In the genomic region with DNA sequence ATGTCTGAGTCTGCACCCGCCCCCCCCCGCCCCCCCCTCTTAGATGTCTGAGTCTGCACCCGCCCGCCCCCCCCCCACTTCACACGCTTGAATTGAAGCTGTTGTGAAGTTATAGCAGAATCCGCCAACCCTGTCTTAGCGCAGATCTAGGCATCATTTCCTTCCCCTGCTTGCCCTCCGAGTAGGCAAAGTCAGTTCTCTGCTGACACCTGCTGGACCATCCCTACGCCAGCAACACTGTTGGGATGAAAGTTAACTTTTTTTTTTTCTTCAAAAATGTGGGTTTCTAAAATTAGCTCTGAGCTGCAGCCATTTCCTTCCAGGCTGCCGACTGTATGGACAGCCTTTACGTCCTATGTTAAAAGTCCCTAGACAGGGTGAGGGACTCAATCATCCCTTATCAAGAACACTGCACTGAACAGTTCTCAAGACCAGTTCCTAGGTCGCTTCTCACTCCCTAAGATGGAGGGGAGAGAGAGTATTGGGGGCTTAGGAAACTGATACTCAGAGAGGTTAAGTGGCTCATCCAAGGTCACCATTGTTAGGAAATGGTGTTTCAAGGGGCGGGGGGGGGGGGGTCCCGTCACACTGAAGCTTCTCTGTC, we compare ENCODE assay signal across 8 mouse cellular contexts. TPM values are rescaled to one million over a fixed set of nuclear protein-coding genes. Genes with fewer than 3 reads are reported as not detected.
DNase-seq lines count a peak whose midpoint lies in the region; ATAC-seq and TF ChIP-seq lines count a peak whose summit lies in the region.

No protein-coding gene starts in this region.

- no peak for TF ChIP-seq POLR2A in limb, embryonic 14.5 days (IDR thresholded peaks at IDR 0.05; ENCODE audit: borderline replicate concordance, extremely low read depth, insufficient read depth, insufficient read length)

- no peak overlapping the region for H3K4me3 ChIP-seq in midbrain, embryonic 11.5 days (ENCODE audit: low read depth, low read length)
- H3K4me3 ChIP-seq in midbrain, embryonic 10.5 days = no peak overlapping the region
- H3K4me3 ChIP-seq in hindbrain, embryonic 12.5 days = no peak overlapping the region
- no peak overlapping the region for H3K4me3 ChIP-seq in limb, embryonic 14.5 days (replicated peaks; ENCODE audit: low read length)

- no peaks in the 10 kb centered on the region for H3K36me3 ChIP-seq in midbrain, embryonic 11.5 days (ENCODE audit: control insufficient read depth, insufficient read depth, low read length)
- H3K36me3 ChIP-seq in midbrain, embryonic 10.5 days = no peaks in the 10 kb centered on the region
- no peaks in the 10 kb centered on the region for H3K36me3 ChIP-seq in hindbrain, embryonic 12.5 days
- no peaks in the 10 kb centered on the region for H3K36me3 ChIP-seq in limb, embryonic 14.5 days (ENCODE audit: control insufficient read depth, insufficient read depth, low read length)

- no peak overlapping the region for H3K27ac ChIP-seq in midbrain, embryonic 11.5 days (ENCODE audit: low read depth, low read length)
- no peak overlapping the region for H3K27ac ChIP-seq in midbrain, embryonic 10.5 days (replicated peaks)
- no peak overlapping the region for H3K27ac ChIP-seq in hindbrain, embryonic 12.5 days
- no peak overlapping the region for H3K27ac ChIP-seq in limb, embryonic 14.5 days (replicated peaks; ENCODE audit: low read depth, low read length)

- ATAC-seq in midbrain, embryonic 11.5 days (ENCODE audit: low FRiP score) = peak; percentile 49; the same call in 1 of the 2 replicates
- 0 out of 2 replicates have a peak, but pooled peaks have one; percentile 9 for ATAC-seq in erythroid progenitor cell, adult 5-6 weeks (replicated peaks; ENCODE audit: low FRiP score, poor library complexity, severe bottlenecking)
- ATAC-seq in hindbrain, embryonic 12.5 days (ENCODE audit: low FRiP score) = 0 out of 2 replicates have a peak, but pooled peaks have one; percentile 35
- ATAC-seq in limb, embryonic 14.5 days (ENCODE audit: low FRiP score, low read depth) = peak; percentile 69
- peak; percentile 67 for ATAC-seq in monocyte, adult 5-6 weeks (replicated peaks; ENCODE audit: insufficient number of reproducible peaks, low FRiP score, low TSS enrichment, poor library complexity, severe bottlenecking)

- no peak for DNase-seq in midbrain, embryonic 11.5 days (ENCODE audit: low spot score, missing footprints)
- DNase-seq in midbrain, embryonic 10.5 days (ENCODE audit: low spot score) = no peak
- peak; percentile 42 for DNase-seq in T-cell, adult 2 months (ENCODE audit: low spot score)
- peak; percentile 84 for DNase-seq in limb, embryonic 14.5 days (ENCODE audit: low spot score)
- DNase-seq in thymus, postnatal 4 days = peak; percentile 75

- H3K9ac ChIP-seq in midbrain, embryonic 11.5 days (ENCODE audit: low read length) = no peak overlapping the region
- no peak overlapping the region for H3K9ac ChIP-seq in hindbrain, embryonic 12.5 days
- no peak overlapping the region for H3K9ac ChIP-seq in limb, embryonic 14.5 days (ENCODE audit: low read depth, low read length, severe bottlenecking)

- H3K4me2 ChIP-seq in midbrain, embryonic 11.5 days = no peak overlapping the region
- no peak overlapping the region for H3K4me2 ChIP-seq in hindbrain, embryonic 12.5 days (replicated peaks)
- no peak overlapping the region for H3K4me2 ChIP-seq in limb, embryonic 14.5 days (replicated peaks; ENCODE audit: low read depth, low read length, severe bottlenecking)

- H3K4me1 ChIP-seq in midbrain, embryonic 11.5 days (ENCODE audit: control insufficient read depth, insufficient read depth, low read length) = peaks cover under 1% of the 10 kb centered on the region; the same call in 1 of the 2 replicates
- H3K4me1 ChIP-seq in midbrain, embryonic 10.5 days = peaks cover 9% of the 10 kb centered on the region
- H3K4me1 ChIP-seq in hindbrain, embryonic 12.5 days = peaks cover 3% of the 10 kb centered on the region
- H3K4me1 ChIP-seq in limb, embryonic 14.5 days (ENCODE audit: control insufficient read depth, insufficient read depth, low read length) = peaks cover 6% of the 10 kb centered on the region; the same call in 1 of the 2 replicates

- WGBS in midbrain, embryonic 11.5 days = 8% methylated on average over 12 of the region's 14 CpGs
- WGBS in midbrain, embryonic 10.5 days = 8% methylated on average over 14 of the region's 14 CpGs
- 2% methylated on average over 13 of the region's 14 CpGs for WGBS in hindbrain, embryonic 12.5 days
- WGBS in limb, embryonic 14.5 days = 9% methylated on average over 12 of the region's 14 CpGs

- no peaks in the 10 kb centered on the region for H3K9me3 ChIP-seq in midbrain, embryonic 11.5 days (ENCODE audit: control insufficient read depth, low read length)
- no peaks in the 10 kb centered on the region for H3K9me3 ChIP-seq in midbrain, embryonic 10.5 days (replicated peaks)
- H3K9me3 ChIP-seq in hindbrain, embryonic 12.5 days (replicated peaks) = no peaks in the 10 kb centered on the region
- no peaks in the 10 kb centered on the region for H3K9me3 ChIP-seq in limb, embryonic 14.5 days (ENCODE audit: control insufficient read depth, low read length)

- H3K27me3 ChIP-seq in midbrain, embryonic 11.5 days (ENCODE audit: control insufficient read depth, insufficient read depth, low read length) = peaks cover 51% of the 10 kb centered on the region
- peaks cover 73% of the 10 kb centered on the region for H3K27me3 ChIP-seq in midbrain, embryonic 10.5 days (ENCODE audit: low read depth, poor library complexity, severe bottlenecking)
- peaks cover 69% of the 10 kb centered on the region for H3K27me3 ChIP-seq in hindbrain, embryonic 12.5 days
- peaks cover 51% of the 10 kb centered on the region for H3K27me3 ChIP-seq in limb, embryonic 14.5 days (ENCODE audit: control insufficient read depth, insufficient read depth, low read length)

RNA-seq across cellular contexts. Expression of gene Hlx, which starts 5.6 kb away (rescaled TPM):
- polyA plus RNA-seq in midbrain, embryonic 11.5 days (2014; fragmentation: Nextera tagmentation; extraction: Ambion mirVana) = 2.2 and 2.7 TPM in 2 replicates
- 2.5 and 4.8 TPM in 2 replicates for polyA plus RNA-seq in midbrain, embryonic 10.5 days (2016; fragmentation: Nextera tagmentation; extraction: Ambion mirVana)
- 3.8 and 6.1 TPM in 2 replicates for total RNA-seq in erythroid progenitor cell, adult 5-6 weeks (2015; ENCODE audit: low replicate concordance)
- 1.9 and 7.3 TPM in 2 replicates for total RNA-seq in erythroid progenitor cell, adult 5-6 weeks (2017; ENCODE audit: low replicate concordance)
- polyA plus RNA-seq in hindbrain, embryonic 12.5 days (2016; fragmentation: Nextera tagmentation; extraction: Ambion mirVana) = 5.6 and 9.1 TPM in 2 replicates
- polyA plus RNA-seq in limb, embryonic 14.5 days (2012; rRNA removed) = 16.2 and 24.4 TPM in 2 replicates
- polyA plus RNA-seq in limb, embryonic 14.5 days (2014; fragmentation: Nextera tagmentation; extraction: Ambion mirVana) = 21.8 and 23.7 TPM in 2 replicates
- total RNA-seq in monocyte, adult 5-6 weeks (2017) = 5.3 to 9.2 TPM (median 5.4 TPM) in 3 replicates

Comparison
In these comparisons a context has a peak if more than half of its experiments do, and no peak if none do; other contexts are left out.
1. ATAC-seq: peak in every context shown above with its lines; median percentile 69 in limb, embryonic 14.5 days; 67 in monocyte, adult 5-6 weeks; 49 in midbrain, embryonic 11.5 days; 35 in hindbrain, embryonic 12.5 days; 9 in erythroid progenitor cell, adult 5-6 weeks.
2. DNase-seq: peak in T-cell, adult 2 months (single experiment), limb, embryonic 14.5 days (single experiment) and thymus, postnatal 4 days (single experiment); none in midbrain, embryonic 11.5 days (single experiment) and midbrain, embryonic 10.5 days (single experiment).